Mouse (Mus musculus) myocyte (in vitro differentiated cells): ENCODE data around the gene Asgr2.

ENCODE experiments used
- MAX ChIP-seq: IDR thresholded peaks from one replicate; pipeline ENCODE4 v1.6.1; 2011; ENCODE audit warnings: low read depth, mild to moderate bottlenecking, control low read depth
- MYOD1 ChIP-seq, 3 experiments: IDR thresholded peaks; one replicate each; pipeline ENCODE4 v1.6.1; 2011; ENCODE audit warnings: control low read depth in 2 of 3, low read depth in 2 of 3, mild to moderate bottlenecking in 2 of 3, moderate library complexity in 1 of 3; ENCODE audit not compliant: insufficient read length in 2 of 3, control insufficient read depth in 1 of 3
- POLR2A ChIP-seq: IDR thresholded peaks from one replicate; pipeline ENCODE4 v1.6.1; 2011; ENCODE audit warnings: low read depth, mild to moderate bottlenecking, control low read depth, moderate library complexity; ENCODE audit not compliant: insufficient read length
- POLR2AphosphoS2 ChIP-seq: IDR thresholded peaks from one replicate; pipeline ENCODE4 v1.6.1; 2011; ENCODE audit warnings: low read depth, control low read depth; ENCODE audit not compliant: insufficient read length
- USF1 ChIP-seq: IDR thresholded peaks from one replicate; pipeline ENCODE4 v1.6.1; 2011; ENCODE audit warnings: low read depth, mild to moderate bottlenecking, control low read depth, moderate library complexity

DNA sequence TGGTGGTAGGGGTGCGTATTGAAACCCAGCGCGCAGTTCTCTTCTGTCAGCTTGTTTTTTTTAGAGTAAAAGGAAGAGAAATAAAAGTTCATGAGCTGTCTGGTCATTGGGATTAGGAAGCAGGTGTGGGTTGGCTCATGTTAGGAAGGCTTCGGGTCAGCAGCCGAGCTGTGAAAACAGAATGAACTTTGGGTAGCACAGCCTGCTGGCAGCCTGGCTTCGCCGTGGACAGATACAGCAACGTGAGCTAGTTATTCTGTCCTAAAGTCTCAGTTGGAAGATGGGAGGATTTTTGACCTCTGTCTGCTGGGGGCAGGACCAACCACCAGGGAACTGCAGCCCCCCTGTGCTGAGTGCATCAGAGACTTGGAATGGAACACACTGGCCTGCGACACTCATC lies 34.6 kb upstream of the Asgr2 start:
- TF ChIP-seq POLR2A (no peak), POLR2AphosphoS2 (no peak), MAX (no peak), USF1 (no peak), MYOD1 (IDR thresholded peaks at IDR 0.05; ENCODE audit: control insufficient read depth in 1 of 3, insufficient read length in 2 of 3, low read depth in 2 of 3) (no peak)
